Mouse (Mus musculus): ENCODE measurements around the gene Pip5k1a. TPM values are rescaled to one million over a fixed set of nuclear protein-coding genes. Genes with fewer than 3 reads are reported as not detected.
A peak's percentile ranks its signal among the peaks of the same experiment; 100 is the strongest.
"Not testable (repeated sequence)": the region's sequence is repeated elsewhere in the genome, so short reads cannot be mapped to it uniquely, and the experiment has no call there.

Pip5k1a gene
- polyA plus RNA-seq, 1 experiment from 2014 or later = 12.2 TPM

- ATAC-seq (ENCODE audit: insufficient read depth) (no peak), DNase-seq (no peak)
- no peak overlapping the region for H3K9ac ChIP-seq
- 63% methylated on average over 5 of the region's 5 CpGs for WGBS
- H3K36me3 ChIP-seq (ENCODE audit: insufficient read depth) = peaks cover 19% of the 10 kb centered on the region
- no peak overlapping the region for H3K4me3 ChIP-seq (ENCODE audit: low read depth, low read length)
- peaks cover 6% of the 10 kb centered on the region; the same call in 1 of the 2 replicates for H3K4me1 ChIP-seq (ENCODE audit: insufficient read depth)
- no peaks in the 10 kb centered on the region for H3K9me3 ChIP-seq (ENCODE audit: low read depth, low read length)
- H3K4me2 ChIP-seq = no peak overlapping the region
- H3K27ac ChIP-seq (ENCODE audit: low read depth) = no peak overlapping the region
- no peak for TF ChIP-seq CTCF (IDR thresholded peaks at IDR 0.05; ENCODE audit: low read depth)
- H3K27me3 ChIP-seq (ENCODE audit: insufficient read depth, low read length) = no peaks in the 10 kb centered on the region
Measured at GRCm38 (mm10) chr3:95027057-95027645, 79.6 kb downstream of the Pip5k1a start.

DNA sequence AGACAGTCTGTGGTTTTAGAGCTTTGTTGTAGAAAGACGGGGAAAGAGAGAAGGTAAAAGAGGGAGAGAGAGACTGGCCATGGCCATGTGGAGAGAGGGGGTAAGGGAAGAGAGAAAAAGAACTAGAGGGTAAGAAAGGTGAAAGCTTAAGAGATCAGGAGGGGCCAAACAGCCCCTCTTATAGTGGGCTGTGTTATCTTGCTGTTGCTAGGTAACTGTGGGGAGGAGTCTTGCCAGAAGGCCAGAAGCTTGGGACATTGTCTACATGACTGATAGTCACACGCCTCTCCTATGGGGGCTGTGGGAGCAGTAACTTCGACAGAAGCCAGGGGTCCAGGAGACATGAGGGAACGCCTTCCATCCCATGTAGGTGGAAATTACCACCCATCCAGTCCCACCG is 81.5 kb downstream of the Pip5k1a start:
- no peak for TF ChIP-seq CTCF (IDR thresholded peaks at IDR 0.05; ENCODE audit: low read depth)
- WGBS = 26% methylated on average over 5 of the region's 5 CpGs
- Histone ChIP-seq H3K27me3 (ENCODE audit: insufficient read depth, low read length) (no peaks in the 10 kb centered on the region), H3K4me1 (ENCODE audit: insufficient read depth) (peaks cover 6% of the 10 kb centered on the region; the same call in 1 of the 2 replicates), H3K9me3 (ENCODE audit: low read depth, low read length) (no peaks in the 10 kb centered on the region), H3K9ac (no peak overlapping the region), H3K36me3 (ENCODE audit: insufficient read depth) (no peaks in the 10 kb centered on the region), H3K27ac (ENCODE audit: low read depth) (no peak overlapping the region), H3K4me2 (peak overlapping the region; percentile 49; the same call in 1 of the 2 replicates), H3K4me3 (ENCODE audit: low read depth, low read length) (no peak overlapping the region)
- ATAC-seq (ENCODE audit: insufficient read depth) (peak; percentile 3; the same call in 1 of the 2 replicates), DNase-seq (no peak)

DNA sequence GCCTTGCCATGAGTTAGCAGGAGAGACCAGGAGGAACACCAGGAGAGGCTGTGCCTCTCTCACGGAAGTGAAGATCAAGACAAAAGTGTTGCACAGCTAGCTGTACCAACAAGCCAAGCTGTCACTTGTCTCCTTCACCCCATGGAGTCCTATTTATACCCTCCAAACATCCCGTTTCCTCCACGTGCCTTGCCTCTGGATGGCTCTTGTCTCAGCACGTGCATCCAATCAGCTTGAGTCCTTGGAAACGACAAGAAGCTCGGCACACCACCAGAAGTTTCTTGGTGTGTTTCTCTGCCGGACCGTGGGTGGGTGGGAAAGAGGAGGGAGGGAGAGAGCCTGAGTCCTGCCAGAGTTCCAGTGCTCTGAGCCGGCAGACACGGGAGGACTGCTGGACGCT is 82.2 kb downstream of the Pip5k1a start:
- H3K4me3 ChIP-seq (ENCODE audit: low read depth, low read length) = peak overlapping the region; percentile 12; the same call in 1 of the 2 replicates
- DNase-seq (peak; percentile 78), ATAC-seq (ENCODE audit: insufficient read depth) (peak; percentile 74)
- H3K4me1 ChIP-seq (ENCODE audit: insufficient read depth) = peaks cover 6% of the 10 kb centered on the region; the same call in 1 of the 2 replicates
- 8% methylated on average over 11 of the region's 11 CpGs for WGBS
- no peak for TF ChIP-seq CTCF (IDR thresholded peaks at IDR 0.05; ENCODE audit: low read depth)
- no peaks in the 10 kb centered on the region for H3K9me3 ChIP-seq (ENCODE audit: low read depth, low read length)
- no peaks in the 10 kb centered on the region for H3K27me3 ChIP-seq (ENCODE audit: insufficient read depth, low read length)
- H3K9ac ChIP-seq = peak overlapping the region; percentile 29
- no peaks in the 10 kb centered on the region for H3K36me3 ChIP-seq (ENCODE audit: insufficient read depth)
- no peak overlapping the region for H3K27ac ChIP-seq (ENCODE audit: low read depth)
- H3K4me2 ChIP-seq = peak overlapping the region; percentile 49

GRCm38 (mm10) chr3:95020956-95021355 is 85.8 kb downstream of the Pip5k1a start:
- H3K36me3 ChIP-seq (ENCODE audit: insufficient read depth); H3K4me1 ChIP-seq (ENCODE audit: insufficient read depth); H3K27ac ChIP-seq (ENCODE audit: low read depth); H3K4me3 ChIP-seq (ENCODE audit: low read depth, low read length); H3K27me3 ChIP-seq (ENCODE audit: insufficient read depth, low read length); H3K4me2 ChIP-seq; H3K9me3 ChIP-seq (ENCODE audit: low read depth, low read length); ATAC-seq (ENCODE audit: insufficient read depth); H3K9ac ChIP-seq; DNase-seq: not testable (repeated sequence)
- 89% methylated on average over 5 of the region's 5 CpGs for WGBS

- no peak overlapping the region for H3K4me2 ChIP-seq
- TF ChIP-seq CTCF (IDR thresholded peaks at IDR 0.05; ENCODE audit: low read depth) = no peak
- ATAC-seq (ENCODE audit: insufficient read depth) (no peak), DNase-seq (no peak)
- 63% methylated on average over 2 of the region's 2 CpGs for WGBS
- no peaks in the 10 kb centered on the region for H3K9me3 ChIP-seq (ENCODE audit: low read depth, low read length)
- H3K27ac ChIP-seq (ENCODE audit: low read depth) = no peak overlapping the region
- H3K4me3 ChIP-seq (ENCODE audit: low read depth, low read length) = no peak overlapping the region
- H3K36me3 ChIP-seq (ENCODE audit: insufficient read depth) = no peaks in the 10 kb centered on the region
- no peaks in the 10 kb centered on the region for H3K27me3 ChIP-seq (ENCODE audit: insufficient read depth, low read length)
- H3K4me1 ChIP-seq (ENCODE audit: insufficient read depth) = peaks cover 3% of the 10 kb centered on the region; the same call in 1 of the 2 replicates
- H3K9ac ChIP-seq = peak overlapping the region; percentile 13; the same call in 1 of the 2 replicates
Measured at GRCm38 (mm10) chr3:95018741-95019140, 88.0 kb downstream of the Pip5k1a start.

- Histone ChIP-seq H3K4me3 (ENCODE audit: low read depth, low read length) (peak overlapping the region; percentile 84), H3K4me1 (ENCODE audit: insufficient read depth) (peaks cover 8% of the 10 kb centered on the region; the same call in 1 of the 2 replicates), H3K27me3 (ENCODE audit: insufficient read depth, low read length) (no peaks in the 10 kb centered on the region), H3K4me2 (peak overlapping the region; percentile 91), H3K9me3 (ENCODE audit: low read depth, low read length) (no peaks in the 10 kb centered on the region), H3K27ac (ENCODE audit: low read depth) (peak overlapping the region; percentile 99), H3K36me3 (ENCODE audit: insufficient read depth) (peaks cover 9% of the 10 kb centered on the region), H3K9ac (peak overlapping the region; percentile 78)
- ATAC-seq (ENCODE audit: insufficient read depth) (no peak), DNase-seq (no peak)
- no peak for TF ChIP-seq CTCF (IDR thresholded peaks at IDR 0.05; ENCODE audit: low read depth)
- WGBS = 4% methylated on average over 21 of the region's 21 CpGs
Measured at GRCm38 (mm10) chr3:95016532-95017056, 90.1 kb downstream of the Pip5k1a start.

DNA sequence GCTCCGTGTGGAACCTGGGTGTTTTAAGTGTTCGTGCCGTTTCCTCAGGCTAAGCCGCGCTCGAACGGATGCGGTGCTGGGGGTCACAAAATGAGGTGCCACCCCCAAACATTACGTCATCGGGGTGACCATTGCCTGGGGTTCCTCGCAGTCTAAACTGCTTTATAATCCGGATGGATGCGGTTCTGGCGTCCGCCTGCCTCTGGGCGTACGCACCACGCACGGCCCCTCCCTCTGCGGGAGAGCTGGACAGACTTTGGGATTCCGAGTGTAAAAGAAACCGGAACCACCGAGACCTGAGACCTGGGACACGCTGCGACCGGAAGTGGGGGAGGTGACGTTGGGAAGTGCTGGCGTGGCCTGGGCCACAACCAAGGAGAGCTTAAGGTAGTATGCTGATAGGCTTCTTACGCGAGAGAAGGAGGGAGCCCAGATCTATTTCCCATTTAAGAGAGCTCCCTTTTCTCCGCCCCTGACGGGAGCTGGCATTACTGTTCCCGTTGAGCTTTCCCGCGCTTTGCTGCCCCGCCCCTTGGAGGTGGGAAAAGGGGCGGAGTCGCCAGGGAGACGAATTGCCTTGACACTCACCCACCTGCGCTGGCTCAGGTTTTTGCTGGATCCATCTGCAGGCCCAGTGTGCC is 90.7 kb downstream of the Pip5k1a start:
- peak overlapping the region; percentile 91 for H3K4me2 ChIP-seq
- H3K9ac ChIP-seq = peak overlapping the region; percentile 78
- peak; percentile 93 for DNase-seq
- H3K36me3 ChIP-seq (ENCODE audit: insufficient read depth) = peaks cover 15% of the 10 kb centered on the region
- H3K9me3 ChIP-seq (ENCODE audit: low read depth, low read length) = no peaks in the 10 kb centered on the region
- H3K4me1 ChIP-seq (ENCODE audit: insufficient read depth) = peaks cover 8% of the 10 kb centered on the region; the same call in 1 of the 2 replicates
- under 1% methylated on average over 39 of the region's 40 CpGs for WGBS
- H3K27ac ChIP-seq (ENCODE audit: low read depth) = peak overlapping the region; percentile 99
- H3K4me3 ChIP-seq (ENCODE audit: low read depth, low read length) = peak overlapping the region; percentile 84
- ATAC-seq (ENCODE audit: insufficient read depth) = peak; percentile 63
- no peaks in the 10 kb centered on the region for H3K27me3 ChIP-seq (ENCODE audit: insufficient read depth, low read length)
- no peak for TF ChIP-seq CTCF (IDR thresholded peaks at IDR 0.05; ENCODE audit: low read depth)
